Mouse (Mus musculus) lung, embryonic 16.5 days (tissue): Measurements from ENCODE around the gene Zfp398. TPM values are rescaled to one million over a fixed set of nuclear protein-coding genes. Genes with fewer than 3 reads are reported as not detected.
A peak's percentile ranks its signal among the peaks of the same experiment; 100 is the strongest.

Experiments
- ATAC-seq: fragments of 200-750 bp; cut with Nextera tagmentation; 2 replicates; pipeline ENCODE4 v1.8.0; 2017; ENCODE audit warnings: low read depth, mild to moderate bottlenecking, moderate library complexity
- H3K27ac ChIP-seq: fragments of 300-500 bp; sonication (generic); 2 replicates; pipeline ENCODE4 v1.5.1; 2014; ENCODE audit warnings: mild to moderate bottlenecking, control low read depth, low read length
- H3K27me3 ChIP-seq: fragments of 300-500 bp; sonication (generic); 2 replicates; pipeline ENCODE4 v1.6.1; 2014; ENCODE audit warnings: low read depth, low read length, mixed read lengths; ENCODE audit not compliant: control insufficient read depth, insufficient read depth
- H3K36me3 ChIP-seq: fragments of 300-500 bp; sonication (generic); 2 replicates; pipeline ENCODE4 v1.6.1; 2014; ENCODE audit warnings: low read length; ENCODE audit not compliant: control insufficient read depth, insufficient read depth
- H3K4me1 ChIP-seq: fragments of 300-500 bp; sonication (generic); replicated peaks from 2 replicates; pipeline ENCODE4 v1.6.1; 2014; ENCODE audit warnings: low read length, mixed read lengths; ENCODE audit not compliant: control insufficient read depth, insufficient read depth
- H3K4me2 ChIP-seq: fragments of 300-500 bp; sonication (generic); 2 replicates; pipeline ENCODE4 v1.6.1; 2014; ENCODE audit warnings: low read depth, low read length, control low read depth
- H3K4me3 ChIP-seq: fragments of 300-500 bp; sonication (generic); 2 replicates; pipeline ENCODE4 v1.5.1; 2014; ENCODE audit warnings: mild to moderate bottlenecking, low read length, control low read depth
- H3K9ac ChIP-seq: fragments of 300-500 bp; sonication (generic); 2 replicates; pipeline ENCODE4 v1.6.1; 2014; ENCODE audit warnings: low read length, control low read depth
- H3K9me3 ChIP-seq: fragments of 300-500 bp; sonication (generic); 2 replicates; pipeline ENCODE4 v1.6.1; 2016; ENCODE audit warnings: low read length; ENCODE audit not compliant: control insufficient read depth
- WGBS: fragments of 180-500 bp; shearing (Covaris S2); extraction: QIAGEN DNeasy Blood & Tissue Kit; methylation state at CpG from one replicate; pipeline ENCODE4 v1.1.7; 2014; 5-methylcytosine and 5-hydroxymethylcytosine counted together
- polyA plus RNA-seq: library from polyadenylated mRNA; unstranded; fragments of >200 nt; fragmentation: Nextera tagmentation; extraction: Ambion mirVana; gene quantifications from 2 replicates; pipeline ENCODE4 v1.2.1, GENCODE M21; 2015

The Zfp398 gene
- polyA plus RNA-seq = 8.6 and 8.9 TPM in 2 replicates

DNA sequence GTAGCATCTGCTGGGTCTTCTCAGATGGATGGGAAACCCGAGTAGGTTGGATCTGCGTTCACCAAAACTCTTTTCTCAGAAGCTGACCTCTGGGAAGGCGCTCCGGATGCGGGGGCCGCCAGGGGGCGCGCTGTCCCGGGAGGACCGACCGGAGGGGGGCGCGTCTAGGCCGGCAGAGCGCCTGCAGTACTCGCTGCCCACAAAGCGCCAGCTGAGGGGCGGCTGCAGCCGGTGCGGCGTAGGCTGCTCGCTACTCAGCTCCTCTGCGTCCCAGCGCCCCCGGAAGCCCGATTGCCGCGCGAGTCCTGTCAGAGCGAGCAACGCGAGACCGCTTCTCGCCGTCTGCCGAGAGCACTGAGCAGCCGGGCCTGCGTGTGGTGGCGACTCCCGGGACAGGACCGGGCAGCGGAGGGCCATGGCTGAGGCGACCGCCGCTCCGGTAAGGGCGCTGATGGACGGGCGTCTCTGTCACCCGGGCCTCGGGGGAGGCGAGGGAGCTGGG is at the start of gene Zfp398:
Zfp398 (plus strand) TSS at position 180 of the 502 bp plus-strand sequence.
- H3K9me3 ChIP-seq = no peaks in the 10 kb centered on the region
- H3K4me3 ChIP-seq = peak within 1 kb of the TSS; percentile 96
- peaks cover 11% of the 10 kb centered on the region for H3K4me1 ChIP-seq
- ATAC-seq = peak; percentile 97
- peaks cover 4% of the 10 kb centered on the region for H3K36me3 ChIP-seq
- WGBS = under 1% methylated on average over 50 of the region's 52 CpGs
- H3K9ac ChIP-seq = peak within 1 kb of the TSS; percentile 97
- peak within 1 kb of the TSS; percentile 96 for H3K27ac ChIP-seq
- H3K4me2 ChIP-seq = peak within 1 kb of the TSS; percentile 62
- H3K27me3 ChIP-seq = no peaks in the 10 kb centered on the region

DNA sequence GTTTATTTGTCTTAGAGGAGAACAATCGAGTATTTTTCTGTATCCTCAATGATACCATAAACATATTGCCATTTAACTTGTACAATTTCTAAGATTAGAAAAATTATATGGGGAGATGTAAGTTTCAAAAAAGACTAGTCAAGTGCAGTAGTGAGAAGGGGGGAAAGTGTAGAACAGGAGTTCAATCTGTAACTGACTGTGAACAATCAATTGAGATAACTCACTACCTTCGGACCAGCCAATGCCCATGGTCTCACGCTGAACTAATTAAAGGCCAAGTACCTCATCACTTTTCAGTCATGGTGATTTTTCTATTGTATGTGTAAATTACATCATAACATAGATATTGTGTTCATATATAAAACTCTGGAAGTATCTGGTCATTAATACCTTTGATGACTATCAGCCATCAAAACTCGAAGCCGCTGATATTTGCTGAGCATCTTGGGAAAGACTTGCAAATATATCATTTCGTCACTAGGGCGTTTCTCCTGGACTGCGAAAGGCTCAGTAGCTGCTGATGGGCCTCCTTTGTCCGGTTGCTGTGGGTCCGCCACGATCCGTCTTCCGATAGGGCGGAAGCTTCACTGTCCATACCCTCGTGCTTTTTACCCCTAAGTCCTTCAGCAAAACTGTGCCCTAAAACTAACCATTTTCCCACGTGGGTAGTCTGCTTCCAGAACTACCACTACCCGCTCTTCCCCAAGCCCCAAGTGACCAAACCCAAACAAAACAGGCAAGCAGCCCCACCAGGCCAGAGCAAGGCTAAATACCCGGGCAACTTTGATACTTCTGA is 47.3 kb upstream of the Zfp398 start:
- H3K27ac ChIP-seq = peak overlapping the region; percentile 93
- peak overlapping the region; percentile 55 for H3K4me2 ChIP-seq
- no peaks in the 10 kb centered on the region for H3K9me3 ChIP-seq
- H3K4me1 ChIP-seq = peaks cover 5% of the 10 kb centered on the region; the same call in 1 of the 2 replicates
- peak overlapping the region; percentile 57 for H3K4me3 ChIP-seq
- under 1% methylated on average over 18 of the region's 18 CpGs for WGBS
- no peaks in the 10 kb centered on the region for H3K27me3 ChIP-seq
- peak; percentile 94 for ATAC-seq
- H3K9ac ChIP-seq = peak overlapping the region; percentile 75
- no peaks in the 10 kb centered on the region for H3K36me3 ChIP-seq

DNA sequence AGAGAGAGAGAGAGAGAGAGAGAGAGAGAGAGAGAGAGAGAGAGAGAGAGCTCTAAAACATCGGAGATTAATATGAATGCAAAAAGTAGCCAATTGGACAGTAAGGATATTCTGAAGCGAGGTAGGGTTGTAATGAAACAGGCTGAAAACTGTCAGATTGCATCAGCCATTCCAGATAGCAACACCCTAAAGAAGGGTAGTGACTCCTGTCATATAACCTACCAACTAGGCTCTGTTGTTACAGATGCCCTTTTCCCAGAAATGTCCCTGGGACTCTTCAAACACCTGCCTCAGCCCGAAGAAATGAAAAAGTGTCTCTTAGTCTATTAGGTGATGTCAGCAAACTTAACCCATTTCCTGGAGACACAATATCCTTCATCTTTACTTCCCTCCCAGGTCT is 46.6 kb upstream of the Zfp398 start:
- ATAC-seq = 0 out of 2 replicates have a peak, but pooled peaks have one; percentile 8
- H3K27me3 ChIP-seq = no peaks in the 10 kb centered on the region
- peak overlapping the region; percentile 93 for H3K27ac ChIP-seq
- peak overlapping the region; percentile 75 for H3K9ac ChIP-seq
- no peaks in the 10 kb centered on the region for H3K36me3 ChIP-seq
- WGBS = 17% methylated on average over 3 of the region's 3 CpGs
- H3K9me3 ChIP-seq = no peaks in the 10 kb centered on the region
- peak overlapping the region; percentile 55 for H3K4me2 ChIP-seq
- H3K4me3 ChIP-seq = peak overlapping the region; percentile 57
- peaks cover 5% of the 10 kb centered on the region; the same call in 1 of the 2 replicates for H3K4me1 ChIP-seq

DNA sequence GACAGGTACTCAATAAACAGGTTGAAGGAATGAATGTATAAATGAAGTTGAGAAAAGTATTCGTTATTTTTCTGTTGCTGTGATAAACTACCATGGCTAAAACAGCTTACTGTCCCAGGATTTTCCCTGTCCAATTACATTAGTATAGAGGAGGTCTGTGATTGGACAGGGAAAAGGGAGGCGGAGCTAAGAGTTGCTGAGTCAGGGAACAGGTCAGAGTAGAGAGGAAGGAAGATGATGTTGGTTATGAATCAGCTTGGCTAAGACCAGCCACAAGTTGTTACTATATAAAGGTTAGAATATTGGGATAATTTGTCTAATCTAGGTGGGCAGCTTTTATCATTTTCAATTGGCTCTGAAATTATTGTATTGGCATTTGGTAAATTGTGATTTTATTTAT is 44.7 kb upstream of the Zfp398 start:
- H3K27me3 ChIP-seq = no peaks in the 10 kb centered on the region
- no peak overlapping the region for H3K4me2 ChIP-seq
- 37% methylated on average over 2 of the region's 2 CpGs for WGBS
- H3K36me3 ChIP-seq = peaks cover 14% of the 10 kb centered on the region
- peaks cover 5% of the 10 kb centered on the region; the same call in 1 of the 2 replicates for H3K4me1 ChIP-seq
- H3K9ac ChIP-seq = no peak overlapping the region
- H3K4me3 ChIP-seq = no peak overlapping the region
- no peak for ATAC-seq
- H3K27ac ChIP-seq = no peak overlapping the region
- no peaks in the 10 kb centered on the region for H3K9me3 ChIP-seq

DNA sequence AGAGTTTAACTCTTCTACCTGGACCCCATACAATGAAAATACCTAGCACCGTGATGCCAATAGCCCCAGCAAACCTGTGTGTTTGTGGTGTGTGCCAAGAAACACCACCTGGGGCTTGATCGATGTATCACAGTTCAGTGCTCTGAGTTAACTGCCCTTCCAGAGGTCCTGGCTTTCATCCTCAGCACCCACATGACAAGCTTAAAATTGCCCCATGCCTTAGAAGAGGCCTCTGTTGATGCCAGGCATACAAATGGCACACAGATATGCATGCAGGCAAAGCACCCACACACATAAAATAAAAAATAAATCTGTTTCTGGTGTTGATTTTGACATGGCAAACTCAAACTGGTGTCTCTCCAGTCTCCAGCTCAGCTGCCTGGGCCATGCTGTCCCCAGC is 42.9 kb upstream of the Zfp398 start:
- ATAC-seq = no peak
- Histone ChIP-seq H3K9me3 (no peaks in the 10 kb centered on the region), H3K27me3 (no peaks in the 10 kb centered on the region)

DNA sequence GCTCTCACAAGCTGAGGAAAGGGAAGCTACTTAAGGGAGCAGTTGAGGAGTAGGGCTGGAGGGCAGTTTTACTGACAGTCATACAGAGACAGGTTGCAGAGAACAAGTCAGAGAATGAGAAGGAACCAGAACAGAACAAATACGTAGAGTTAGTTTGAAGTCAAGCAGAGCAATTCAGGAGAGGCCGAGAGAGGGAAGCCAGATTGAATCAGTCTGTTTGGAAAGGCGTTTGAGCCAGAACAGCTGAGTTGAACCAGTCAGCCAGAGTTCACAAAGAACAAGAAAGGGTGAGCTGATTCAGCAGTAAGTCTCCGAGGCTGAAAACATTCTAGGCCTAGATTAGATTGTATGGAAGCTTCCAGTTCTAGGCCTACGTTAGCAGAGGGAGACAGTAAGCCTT is 42.2 kb upstream of the Zfp398 start:
- no peaks in the 10 kb centered on the region for H3K27me3 ChIP-seq
- H3K27ac ChIP-seq = no peak overlapping the region

More for the DNA sequence above, 42.9 kb upstream of the Zfp398 start:
- WGBS = 89% methylated on average over 2 of the region's 2 CpGs
- no peak overlapping the region for H3K4me2 ChIP-seq
- H3K27ac ChIP-seq = no peak overlapping the region
- H3K36me3 ChIP-seq = peaks cover 30% of the 10 kb centered on the region
- peaks cover 5% of the 10 kb centered on the region; the same call in 1 of the 2 replicates for H3K4me1 ChIP-seq
- H3K9ac ChIP-seq = no peak overlapping the region
- no peak overlapping the region for H3K4me3 ChIP-seq

DNA sequence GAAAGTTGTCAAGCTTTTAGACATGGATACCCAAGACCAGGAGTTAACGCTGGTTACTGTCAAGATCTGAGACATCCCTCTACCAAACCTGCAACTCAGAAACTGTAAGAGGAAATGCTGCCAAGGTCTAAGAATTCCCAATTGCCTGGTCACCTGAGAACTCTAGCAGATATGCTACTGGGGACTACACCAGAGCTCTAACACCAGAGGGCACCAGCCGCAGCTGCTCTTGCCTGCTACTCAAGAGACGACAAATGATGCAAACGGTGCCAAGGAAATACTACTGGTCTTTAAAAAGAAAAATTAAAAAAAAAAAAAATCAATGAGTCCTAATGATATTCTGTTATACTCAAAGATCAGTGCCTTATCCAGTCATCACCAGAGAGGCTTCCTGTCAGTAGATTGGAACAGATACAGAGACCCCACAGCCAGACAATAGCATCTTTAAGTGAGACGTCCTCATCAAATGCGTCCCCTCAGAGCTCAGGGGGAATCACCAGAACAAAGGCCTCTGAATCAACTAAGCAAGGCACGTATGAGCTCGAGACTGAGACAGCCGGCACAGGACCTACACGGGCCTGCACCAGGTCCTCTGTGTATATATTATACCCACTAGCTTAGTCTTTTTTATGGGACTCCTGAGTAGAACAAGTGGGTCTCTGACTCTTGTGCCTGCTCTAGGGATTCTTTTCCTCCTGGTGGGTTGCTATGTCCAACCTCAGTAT is 41.2 kb upstream of the Zfp398 start:
- Histone ChIP-seq H3K9ac (no peak overlapping the region), H3K9me3 (no peaks in the 10 kb centered on the region), H3K4me2 (no peak overlapping the region), H3K4me3 (no peak overlapping the region), H3K27me3 (no peaks in the 10 kb centered on the region), H3K36me3 (peaks cover 40% of the 10 kb centered on the region), H3K4me1 (no peaks in the 10 kb centered on the region), H3K27ac (no peak overlapping the region)
- ATAC-seq = no peak
- 64% methylated on average over 10 of the region's 10 CpGs for WGBS

More for the DNA sequence above, 42.2 kb upstream of the Zfp398 start:
- no peak for ATAC-seq
- Histone ChIP-seq H3K9ac (no peak overlapping the region), H3K9me3 (no peaks in the 10 kb centered on the region), H3K4me2 (no peak overlapping the region), H3K36me3 (peaks cover 34% of the 10 kb centered on the region), H3K4me1 (peaks cover 5% of the 10 kb centered on the region; the same call in 1 of the 2 replicates), H3K4me3 (no peak overlapping the region)
- 52% methylated on average over 5 of the region's 5 CpGs for WGBS

DNA sequence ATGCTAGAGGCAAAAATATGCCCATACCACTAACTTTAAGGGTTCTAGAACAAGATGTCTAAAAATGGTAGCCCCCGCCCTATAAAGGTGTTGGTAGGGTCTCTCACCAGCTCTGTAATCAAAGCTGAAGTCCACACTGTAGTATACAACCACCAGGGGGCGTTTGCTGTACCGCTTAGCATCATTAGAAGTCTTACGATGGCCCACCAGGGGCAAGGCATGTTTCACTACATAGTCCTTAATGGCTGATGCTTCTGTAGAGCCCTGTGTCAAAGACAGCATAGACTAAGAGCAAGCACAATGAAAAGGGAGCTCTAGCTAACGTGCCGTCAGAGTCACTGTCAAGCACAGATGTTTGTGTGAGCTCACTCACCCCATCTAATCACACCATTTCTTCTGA is 36.4 kb upstream of the Zfp398 start:
- H3K4me3 ChIP-seq = no peak overlapping the region
- peaks cover 79% of the 10 kb centered on the region for H3K36me3 ChIP-seq
- no peaks in the 10 kb centered on the region for H3K27me3 ChIP-seq
- 31% methylated on average over 6 of the region's 6 CpGs for WGBS
- no peaks in the 10 kb centered on the region for H3K4me1 ChIP-seq
- H3K27ac ChIP-seq = no peak overlapping the region
- no peak overlapping the region for H3K9ac ChIP-seq
- ATAC-seq = peak; percentile 71; the same call in 1 of the 2 replicates
- no peak overlapping the region for H3K4me2 ChIP-seq
- H3K9me3 ChIP-seq = no peaks in the 10 kb centered on the region

DNA sequence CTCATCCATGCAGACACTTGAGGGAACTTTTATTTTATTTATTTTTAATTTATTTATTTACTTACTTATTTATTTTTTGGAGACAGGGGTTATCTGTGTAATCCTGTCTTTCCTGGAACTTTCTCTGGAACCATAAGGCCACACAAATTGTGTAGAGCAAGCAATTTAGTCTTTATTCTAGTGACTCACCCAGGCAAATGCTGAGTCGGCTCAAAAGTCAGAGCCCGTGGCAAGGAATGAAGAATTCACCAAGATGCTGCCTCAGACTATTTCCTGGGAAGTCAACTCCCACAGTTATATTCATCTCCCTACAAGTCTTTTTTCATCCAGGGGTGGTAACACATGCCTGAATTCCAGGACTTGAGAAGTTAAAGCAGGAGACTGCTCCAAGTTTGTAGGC is 29.9 kb upstream of the Zfp398 start:
- ATAC-seq = no peak
- peaks cover 51% of the 10 kb centered on the region for H3K36me3 ChIP-seq

More for the DNA sequence above, 29.9 kb upstream of the Zfp398 start:
- Histone ChIP-seq H3K27me3 (no peaks in the 10 kb centered on the region), H3K9me3 (no peaks in the 10 kb centered on the region), H3K4me2 (no peak overlapping the region), H3K27ac (no peak overlapping the region), H3K9ac (no peak overlapping the region), H3K4me1 (peaks cover 14% of the 10 kb centered on the region), H3K4me3 (no peak overlapping the region)
- WGBS = 63% methylated on average over 2 of the region's 2 CpGs
